21 mouse cellular contexts compared by ENCODE assay signal in genomic region chr2:43365812-43366211, GRCm38 (mm10).
"Had no signal": no experiment of that assay in that cellular context is flagged by ENCODE, and none has a peak within 500 bp of the region (broad histone marks: within the 10 kb centered on the region; RNA-seq: fewer than 3 reads in every experiment).

No protein-coding gene starts in this region.

- ATAC-seq: liver, postnatal 0 days; lung, postnatal 0 days; midbrain, embryonic 15.5 days had no signal

- DNase-seq: liver, postnatal 0 days; lung, adult 2 months; lung, postnatal 14 days; lung, postnatal 36 days; retina, postnatal 1 day; right cerebral cortex, adult 18-20 months; right cerebral cortex, postnatal 25 days; right cerebral cortex, postnatal 4 days; spleen, adult 18-20 months; thymus, adult 18-20 months; thymus, postnatal 14 days; thymus, postnatal 4 days had no signal

- H3K36me3 ChIP-seq: liver, embryonic 15.5 days; lung, embryonic 15.5 days; midbrain, embryonic 15.5 days; neural tube, embryonic 13.5 days; neural tube, embryonic 15.5 days had no signal

- H3K27me3 ChIP-seq: liver, embryonic 15.5 days; lung, embryonic 15.5 days; megakaryocyte, embryonic 14.5 days; midbrain, embryonic 15.5 days; neural tube, embryonic 13.5 days; neural tube, embryonic 15.5 days had no signal

- H3K27ac ChIP-seq: liver, embryonic 15.5 days; lung, embryonic 15.5 days; macrophage; midbrain, embryonic 15.5 days; neural tube, embryonic 13.5 days; neural tube, embryonic 15.5 days had no signal

- H3K4me2 ChIP-seq: liver, embryonic 15.5 days; lung, embryonic 15.5 days; midbrain, embryonic 11.5 days; midbrain, embryonic 15.5 days; neural tube, embryonic 13.5 days; neural tube, embryonic 15.5 days had no signal

- H3K4me3 ChIP-seq: liver, embryonic 15.5 days; lung, embryonic 15.5 days; megakaryocyte, embryonic 14.5 days; midbrain, embryonic 15.5 days; neural tube, embryonic 13.5 days; neural tube, embryonic 15.5 days had no signal

- H3K9ac ChIP-seq: liver, embryonic 15.5 days; liver, postnatal 0 days; lung, embryonic 15.5 days; midbrain, embryonic 15.5 days; neural tube, embryonic 13.5 days; neural tube, embryonic 15.5 days had no signal

- H3K4me1 ChIP-seq: liver, embryonic 15.5 days; lung, embryonic 15.5 days; megakaryocyte, embryonic 14.5 days; midbrain, embryonic 15.5 days; neural tube, embryonic 13.5 days; neural tube, embryonic 15.5 days had no signal

- H3K9me3 ChIP-seq: liver, embryonic 15.5 days; lung, embryonic 15.5 days; midbrain, embryonic 15.5 days; neural tube, embryonic 13.5 days; neural tube, embryonic 15.5 days had no signal
